Mouse (Mus musculus): ENCODE measurements around the gene Prickle1. TPM values are rescaled to one million over a fixed set of nuclear protein-coding genes. Genes with fewer than 3 reads are reported as not detected.

The Prickle1 gene
- polyA plus RNA-seq, 1 experiment from 2014 or later, result 28.5 TPM

- Histone ChIP-seq H3K4me1 (ENCODE audit: insufficient read depth, low read length) (no peaks in the 10 kb centered on the region), H3K36me3 (ENCODE audit: insufficient read depth, low read length) (peaks cover 83% of the 10 kb centered on the region), H3K4me2 (replicated peaks; ENCODE audit: low read depth, low read length) (no peak overlapping the region), H3K9ac (replicated peaks; ENCODE audit: low read length) (no peak overlapping the region), H3K27ac (ENCODE audit: low read length) (no peak overlapping the region), H3K4me3 (ENCODE audit: low read length) (no peak overlapping the region), H3K27me3 (ENCODE audit: insufficient read depth, low read length) (no peaks in the 10 kb centered on the region), H3K9me3 (ENCODE audit: low read length) (no peaks in the 10 kb centered on the region)
- WGBS, result 91% methylated on average over 17 of the region's 17 CpGs
- no peak for ATAC-seq (ENCODE audit: low FRiP score, low TSS enrichment)
These were observed 90.9 kb downstream of the Prickle1 start for GRCm38 (mm10) chr15:93504808-93505207.

DNA sequence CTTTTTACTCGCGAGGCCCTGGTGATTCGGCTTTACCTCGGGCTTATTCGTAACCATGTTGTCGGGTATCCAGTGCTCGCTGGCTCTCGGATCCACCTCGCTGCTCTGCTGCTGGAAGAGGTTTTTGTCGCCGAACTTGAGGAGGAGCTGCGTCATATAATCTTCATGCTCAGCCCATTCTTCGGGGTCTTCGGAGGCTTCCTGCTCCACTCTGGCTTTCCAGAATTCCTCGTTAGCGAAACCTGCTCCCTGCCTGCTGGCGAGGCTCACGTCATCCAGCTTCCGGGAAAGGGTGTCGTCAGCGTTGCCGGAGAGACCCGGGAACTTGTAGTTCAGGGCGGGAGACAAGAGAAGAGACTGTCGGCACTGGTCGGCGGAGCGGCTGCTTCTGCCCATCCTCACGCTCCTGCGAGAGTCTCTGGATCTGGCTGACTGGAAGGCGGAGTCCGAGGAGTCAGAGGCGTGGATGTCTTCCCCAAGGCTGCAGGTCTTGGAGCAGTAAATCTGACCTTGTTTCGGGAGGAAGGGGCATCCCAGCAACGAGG, 92.4 kb downstream of the Prickle1 start:
- 95% methylated on average over 35 of the region's 35 CpGs for WGBS
- Histone ChIP-seq H3K9ac (replicated peaks; ENCODE audit: low read length) (no peak overlapping the region), H3K4me3 (ENCODE audit: low read length) (no peak overlapping the region), H3K4me1 (ENCODE audit: insufficient read depth, low read length) (no peaks in the 10 kb centered on the region), H3K36me3 (ENCODE audit: insufficient read depth, low read length) (peaks cover 73% of the 10 kb centered on the region), H3K27ac (ENCODE audit: low read length) (no peak overlapping the region), H3K9me3 (ENCODE audit: low read length) (no peaks in the 10 kb centered on the region), H3K4me2 (replicated peaks; ENCODE audit: low read depth, low read length) (no peak overlapping the region), H3K27me3 (ENCODE audit: insufficient read depth, low read length) (no peaks in the 10 kb centered on the region)
- ATAC-seq (ENCODE audit: low FRiP score, low TSS enrichment), result no peak

GRCm38 (mm10) chr15:93502703-93503102, 93.0 kb downstream of the Prickle1 start:
- no peak overlapping the region for H3K4me2 ChIP-seq (replicated peaks; ENCODE audit: low read depth, low read length)
- no peaks in the 10 kb centered on the region for H3K27me3 ChIP-seq (ENCODE audit: insufficient read depth, low read length)
- peaks cover 70% of the 10 kb centered on the region for H3K36me3 ChIP-seq (ENCODE audit: insufficient read depth, low read length)
- H3K27ac ChIP-seq (ENCODE audit: low read length), result no peak overlapping the region
- H3K9ac ChIP-seq (replicated peaks; ENCODE audit: low read length), result no peak overlapping the region
- no peaks in the 10 kb centered on the region for H3K4me1 ChIP-seq (ENCODE audit: insufficient read depth, low read length)
- H3K4me3 ChIP-seq (ENCODE audit: low read length), result no peak overlapping the region
- H3K9me3 ChIP-seq (ENCODE audit: low read length), result no peaks in the 10 kb centered on the region
- no peak for ATAC-seq (ENCODE audit: low FRiP score, low TSS enrichment)
- 93% methylated on average over 9 of the region's 9 CpGs for WGBS

GRCm38 (mm10) chr15:93499866-93500265, 95.8 kb downstream of the Prickle1 start:
- H3K9me3 ChIP-seq (ENCODE audit: low read length), result no peaks in the 10 kb centered on the region
- ATAC-seq (ENCODE audit: low FRiP score, low TSS enrichment), result peak; percentile 27; the same call in 1 of the 2 replicates
- H3K4me3 ChIP-seq (ENCODE audit: low read length), result no peak overlapping the region
- H3K27ac ChIP-seq (ENCODE audit: low read length), result no peak overlapping the region
- H3K27me3 ChIP-seq (ENCODE audit: insufficient read depth, low read length), result no peaks in the 10 kb centered on the region
- no peak overlapping the region for H3K9ac ChIP-seq (replicated peaks; ENCODE audit: low read length)
- peaks cover 53% of the 10 kb centered on the region for H3K36me3 ChIP-seq (ENCODE audit: insufficient read depth, low read length)
- H3K4me1 ChIP-seq (ENCODE audit: insufficient read depth, low read length), result no peaks in the 10 kb centered on the region
- H3K4me2 ChIP-seq (replicated peaks; ENCODE audit: low read depth, low read length), result no peak overlapping the region
- 83% methylated on average over 9 of the region's 9 CpGs for WGBS

GRCm38 (mm10) chr15:93494700-93495099, 101.0 kb downstream of the Prickle1 start:
- Histone ChIP-seq H3K9me3 (ENCODE audit: low read length) (no peaks in the 10 kb centered on the region), H3K27me3 (ENCODE audit: insufficient read depth, low read length) (no peaks in the 10 kb centered on the region), H3K36me3 (ENCODE audit: insufficient read depth, low read length) (peaks cover 11% of the 10 kb centered on the region), H3K9ac (replicated peaks; ENCODE audit: low read length) (no peak overlapping the region), H3K4me3 (ENCODE audit: low read length) (no peak overlapping the region), H3K27ac (ENCODE audit: low read length) (no peak overlapping the region), H3K4me1 (ENCODE audit: insufficient read depth, low read length) (no peaks in the 10 kb centered on the region), H3K4me2 (replicated peaks; ENCODE audit: low read depth, low read length) (no peak overlapping the region)
- 72% methylated on average over 7 of the region's 7 CpGs for WGBS
- ATAC-seq (ENCODE audit: low FRiP score, low TSS enrichment), result no peak

DNA sequence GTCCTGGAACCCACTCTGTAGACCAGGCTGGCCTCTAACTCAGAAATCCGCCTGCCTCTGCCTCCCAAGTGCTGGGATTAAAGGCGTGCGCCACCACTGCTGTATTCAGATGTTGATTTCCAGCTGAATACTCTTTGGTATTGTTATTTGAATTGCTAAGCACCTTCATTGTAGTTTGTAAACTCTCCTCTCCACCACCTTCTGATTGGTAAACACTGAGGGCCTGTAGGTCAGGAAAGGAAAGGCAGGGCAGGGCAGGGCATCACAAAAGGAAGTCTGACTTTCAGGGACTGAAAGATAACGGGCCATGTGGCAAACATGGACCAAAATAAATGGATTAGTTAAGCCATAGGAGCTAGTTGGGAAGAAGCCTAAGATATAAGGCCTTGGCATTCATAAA, 106.1 kb downstream of the Prickle1 start:
- Histone ChIP-seq H3K9me3 (ENCODE audit: low read length) (peaks cover 4% of the 10 kb centered on the region; the same call in 1 of the 2 replicates), H3K4me1 (ENCODE audit: insufficient read depth, low read length) (peaks cover 18% of the 10 kb centered on the region), H3K9ac (replicated peaks; ENCODE audit: low read length) (no peak overlapping the region), H3K27me3 (ENCODE audit: insufficient read depth, low read length) (no peaks in the 10 kb centered on the region), H3K4me3 (ENCODE audit: low read length) (no peak overlapping the region), H3K27ac (ENCODE audit: low read length) (no peak overlapping the region), H3K36me3 (ENCODE audit: insufficient read depth, low read length) (peaks cover 7% of the 10 kb centered on the region; the same call in 1 of the 2 replicates), H3K4me2 (replicated peaks; ENCODE audit: low read depth, low read length) (no peak overlapping the region)
- ATAC-seq (ENCODE audit: low FRiP score, low TSS enrichment), result no peak
- 86% methylated on average over 4 of the region's 4 CpGs for WGBS

GRCm38 (mm10) chr15:93486066-93486465, 109.6 kb downstream of the Prickle1 start:
- ATAC-seq (ENCODE audit: low FRiP score, low TSS enrichment), result peak; percentile 15; the same call in 1 of the 2 replicates
- Histone ChIP-seq H3K36me3 (ENCODE audit: insufficient read depth, low read length) (peaks cover 3% of the 10 kb centered on the region; the same call in 1 of the 2 replicates), H3K4me2 (replicated peaks; ENCODE audit: low read depth, low read length) (peak overlapping the region; percentile 36), H3K27me3 (ENCODE audit: insufficient read depth, low read length) (no peaks in the 10 kb centered on the region), H3K9ac (replicated peaks; ENCODE audit: low read length) (0 out of 2 replicates have a peak overlapping the region, but pooled peaks have one; percentile 16), H3K4me1 (ENCODE audit: insufficient read depth, low read length) (peaks cover 18% of the 10 kb centered on the region), H3K27ac (ENCODE audit: low read length) (no peak overlapping the region; the same call in 1 of the 2 replicates), H3K9me3 (ENCODE audit: low read length) (peaks cover 4% of the 10 kb centered on the region; the same call in 1 of the 2 replicates), H3K4me3 (ENCODE audit: low read length) (no peak overlapping the region)
- 30% methylated on average over 7 of the region's 7 CpGs for WGBS

GRCm38 (mm10) chr15:93485252-93485651, 110.4 kb downstream of the Prickle1 start:
- Histone ChIP-seq H3K4me3 (ENCODE audit: low read length) (no peak overlapping the region), H3K9me3 (ENCODE audit: low read length) (peaks cover 4% of the 10 kb centered on the region; the same call in 1 of the 2 replicates), H3K36me3 (ENCODE audit: insufficient read depth, low read length) (peaks cover 3% of the 10 kb centered on the region; the same call in 1 of the 2 replicates), H3K9ac (replicated peaks; ENCODE audit: low read length) (no peak overlapping the region), H3K4me1 (ENCODE audit: insufficient read depth, low read length) (peaks cover 18% of the 10 kb centered on the region), H3K27ac (ENCODE audit: low read length) (peak overlapping the region; percentile 61; the same call in 1 of the 2 replicates), H3K27me3 (ENCODE audit: insufficient read depth, low read length) (no peaks in the 10 kb centered on the region), H3K4me2 (replicated peaks; ENCODE audit: low read depth, low read length) (no peak overlapping the region)
- WGBS, result 59% methylated on average over 3 of the region's 3 CpGs
- no peak for ATAC-seq (ENCODE audit: low FRiP score, low TSS enrichment)

DNA sequence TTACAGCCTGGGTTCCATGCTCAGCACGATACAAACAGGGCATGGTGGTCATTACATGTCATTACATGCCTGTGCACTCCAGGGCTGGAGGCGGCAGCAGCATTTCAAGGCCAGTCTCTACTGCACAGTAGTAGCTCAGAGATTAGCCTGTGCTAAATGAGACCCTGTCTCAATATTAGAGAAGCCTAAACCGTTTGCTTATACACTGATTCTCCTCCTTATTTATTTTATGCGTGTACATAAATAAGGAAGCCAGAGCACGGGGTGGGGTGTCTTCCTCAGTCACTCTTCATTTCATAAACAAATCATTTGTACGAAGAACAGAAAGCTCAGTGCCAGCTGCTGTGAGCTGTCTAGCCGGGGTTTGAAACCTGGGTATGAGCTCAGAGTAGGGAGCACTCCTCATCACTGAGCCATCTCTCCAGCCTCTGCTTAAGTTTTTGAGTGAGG, 111.4 kb downstream of the Prickle1 start:
- Histone ChIP-seq H3K4me1 (ENCODE audit: insufficient read depth, low read length) (peaks cover 18% of the 10 kb centered on the region), H3K27me3 (ENCODE audit: insufficient read depth, low read length) (no peaks in the 10 kb centered on the region), H3K9me3 (ENCODE audit: low read length) (peaks cover 4% of the 10 kb centered on the region; the same call in 1 of the 2 replicates), H3K4me2 (replicated peaks; ENCODE audit: low read depth, low read length) (no peak overlapping the region), H3K4me3 (ENCODE audit: low read length) (no peak overlapping the region), H3K9ac (replicated peaks; ENCODE audit: low read length) (no peak overlapping the region), H3K27ac (ENCODE audit: low read length) (no peak overlapping the region), H3K36me3 (ENCODE audit: insufficient read depth, low read length) (peaks cover 3% of the 10 kb centered on the region; the same call in 1 of the 2 replicates)
- no peak for ATAC-seq (ENCODE audit: low FRiP score, low TSS enrichment)
- 81% methylated on average over 7 of the region's 7 CpGs for WGBS

GRCm38 (mm10) chr15:93481112-93481511, 114.6 kb downstream of the Prickle1 start:
- H3K4me1 ChIP-seq (ENCODE audit: insufficient read depth, low read length), result peaks cover 15% of the 10 kb centered on the region
- no peak overlapping the region for H3K4me3 ChIP-seq (ENCODE audit: low read length)
- 85% methylated on average over 10 of the region's 10 CpGs for WGBS
- H3K9me3 ChIP-seq (ENCODE audit: low read length), result no peaks in the 10 kb centered on the region
- no peak overlapping the region for H3K9ac ChIP-seq (replicated peaks; ENCODE audit: low read length)
- no peaks in the 10 kb centered on the region for H3K36me3 ChIP-seq (ENCODE audit: insufficient read depth, low read length)
- H3K27ac ChIP-seq (ENCODE audit: low read length), result no peak overlapping the region
- ATAC-seq (ENCODE audit: low FRiP score, low TSS enrichment), result no peak
- no peaks in the 10 kb centered on the region for H3K27me3 ChIP-seq (ENCODE audit: insufficient read depth, low read length)
- H3K4me2 ChIP-seq (replicated peaks; ENCODE audit: low read depth, low read length), result no peak overlapping the region

Measured in kidney, embryonic 16.5 days (tissue).